Mouse (Mus musculus) limb, embryonic 11.5 days (tissue): ENCODE results near the gene Agtr1b. TPM values are rescaled to one million over a fixed set of nuclear protein-coding genes. Genes with fewer than 3 reads are reported as not detected.

Source experiments
- ATAC-seq: fragments of 200-750 bp; cut with Nextera tagmentation; 2 replicates; pipeline ENCODE4 v1.8.0; 2017; ENCODE audit warnings: low read depth; ENCODE audit not compliant: insufficient number of reproducible peaks, low FRiP score, low TSS enrichment
- DNase-seq: peaks from one replicate; pipeline ENCODE4 v3.0.0-alpha.2; 2015; ENCODE audit warnings: low spot score
- H3K27ac ChIP-seq: fragments of 300-500 bp; sonication (generic); replicated peaks from 2 replicates; pipeline ENCODE4 v1.5.1; 2014; ENCODE audit warnings: low read depth, mild to moderate bottlenecking, low read length
- H3K27me3 ChIP-seq: fragments of 300-500 bp; sonication (generic); 2 replicates; pipeline ENCODE4 v1.6.1; 2014; ENCODE audit warnings: mild to moderate bottlenecking, low read length, mixed read lengths; ENCODE audit not compliant: control insufficient read depth, insufficient read depth
- H3K36me3 ChIP-seq: fragments of 300-500 bp; sonication (generic); 2 replicates; pipeline ENCODE4 v1.6.1; 2014; ENCODE audit warnings: mild to moderate bottlenecking, low read length, moderate library complexity, mixed read lengths; ENCODE audit not compliant: control insufficient read depth, insufficient read depth
- H3K4me1 ChIP-seq: fragments of 300-500 bp; sonication (generic); 2 replicates; pipeline ENCODE4 v1.6.1; 2014; ENCODE audit warnings: low read length, mixed read lengths; ENCODE audit not compliant: control insufficient read depth, insufficient read depth
- H3K4me2 ChIP-seq: fragments of 300-500 bp; sonication (generic); 2 replicates; pipeline ENCODE4 v1.6.1; 2014; ENCODE audit warnings: low read depth, mild to moderate bottlenecking, moderate library complexity; ENCODE audit not compliant: severe bottlenecking
- H3K4me3 ChIP-seq: fragments of 300-500 bp; sonication (generic); 2 replicates; pipeline ENCODE4 v1.5.1; 2014; ENCODE audit warnings: low read depth, low read length
- H3K9ac ChIP-seq: fragments of 300-500 bp; sonication (generic); 2 replicates; pipeline ENCODE4 v1.6.1; 2014; ENCODE audit warnings: mild to moderate bottlenecking, low read length
- H3K9me3 ChIP-seq: fragments of 300-500 bp; sonication (generic); 2 replicates; pipeline ENCODE4 v1.6.1; 2016; ENCODE audit warnings: low read length; ENCODE audit not compliant: control insufficient read depth
- WGBS: fragments of 180-500 bp; shearing (Covaris S2); extraction: QIAGEN DNeasy Blood & Tissue Kit; methylation state at CpG from one replicate; pipeline ENCODE4 v1.1.7; 2014; 5-methylcytosine and 5-hydroxymethylcytosine counted together
- polyA plus RNA-seq: library from polyadenylated mRNA; unstranded; fragments of >200 nt; fragmentation: Nextera tagmentation; extraction: Ambion mirVana; gene quantifications from 2 replicates; pipeline ENCODE4 v1.2.1, GENCODE M21; 2014

Agtr1b gene
- 0.09 TPM in 1 of 2 replicates, not detected in the other for polyA plus RNA-seq

DNA sequence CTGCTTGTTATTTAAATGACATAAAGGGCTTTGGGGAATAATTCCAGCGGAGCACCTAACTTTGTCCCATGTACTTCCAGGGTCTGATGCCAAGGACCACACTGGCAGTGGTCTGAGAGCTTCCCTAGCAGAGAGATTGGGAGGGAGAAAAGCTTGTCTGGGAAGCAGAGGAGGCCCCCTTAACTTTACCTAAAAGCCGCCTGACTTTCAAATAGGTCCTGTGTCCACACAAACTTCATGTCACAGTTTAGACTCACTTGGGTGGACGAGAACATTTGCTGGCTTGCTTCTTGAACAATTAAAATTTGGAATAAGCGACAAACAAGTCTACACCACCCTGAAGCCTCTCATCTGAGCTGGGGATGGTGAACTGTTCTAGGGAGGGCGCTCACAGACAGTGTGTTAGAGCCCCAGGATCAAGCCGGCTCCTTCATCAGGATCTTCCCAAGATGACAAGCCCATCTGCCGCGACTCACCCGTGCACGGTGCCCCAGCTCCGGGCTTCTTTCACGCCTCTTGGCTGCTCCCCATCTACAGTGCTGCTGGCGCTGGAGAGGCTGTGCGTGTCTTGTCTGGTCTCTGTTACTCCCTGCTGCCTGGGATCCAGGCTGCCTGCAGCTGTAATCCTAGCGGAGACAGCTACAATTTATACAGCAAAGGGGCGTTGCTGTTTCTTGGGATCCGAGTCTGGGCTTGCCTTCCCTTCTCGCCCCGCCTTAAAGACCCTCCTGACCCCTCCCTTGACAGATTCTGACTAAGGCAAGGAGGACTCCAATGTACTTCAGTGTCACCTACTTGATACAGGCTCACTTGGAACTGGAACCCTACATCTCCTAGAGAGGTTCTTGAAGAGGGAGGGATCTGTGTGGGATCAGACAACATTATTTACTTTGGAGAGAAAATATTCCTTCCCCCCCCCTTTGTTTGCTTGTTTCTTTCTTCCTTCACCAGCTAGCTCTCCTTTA, at the start of gene Agtr1b:
Agtr1b (minus strand) TSS at position 620 of the 965 bp plus-strand sequence.
- WGBS, result 9% methylated on average over 19 of the region's 19 CpGs
- H3K4me1 ChIP-seq, result no peaks in the 10 kb centered on the region
- H3K4me2 ChIP-seq, result peak within 1 kb of the TSS; percentile 36
- no peak within 1 kb of the TSS for H3K9ac ChIP-seq
- peak; percentile 83 for ATAC-seq
- H3K27me3 ChIP-seq, result no peaks in the 10 kb centered on the region
- H3K36me3 ChIP-seq, result no peaks in the 10 kb centered on the region
- no peak within 1 kb of the TSS for H3K4me3 ChIP-seq
- peak; percentile 31 for DNase-seq
- H3K27ac ChIP-seq, result no peak within 1 kb of the TSS
- no peaks in the 10 kb centered on the region for H3K9me3 ChIP-seq

DNA sequence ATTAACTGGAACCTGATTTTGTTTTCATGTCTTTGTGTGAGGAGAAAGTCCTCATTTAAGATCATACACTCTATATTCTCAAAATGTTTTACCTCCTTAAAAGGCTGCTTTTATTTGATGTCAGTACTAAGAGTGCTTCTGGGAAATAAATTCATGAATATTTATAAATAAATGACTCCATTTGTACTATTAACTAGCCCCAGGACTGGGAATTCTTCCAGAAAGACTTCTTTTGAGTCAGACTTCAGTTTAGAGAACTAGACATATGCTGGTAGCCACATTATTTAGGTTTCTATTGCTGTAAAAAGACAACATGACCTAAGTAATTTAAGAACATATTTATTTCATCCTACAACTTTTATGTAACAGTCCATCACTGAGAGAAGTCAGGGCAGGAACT, 13.4 kb downstream of the Agtr1b start:
- no peaks in the 10 kb centered on the region for H3K27me3 ChIP-seq
- no peak overlapping the region for H3K9ac ChIP-seq
- H3K9me3 ChIP-seq, result no peaks in the 10 kb centered on the region
- no peaks in the 10 kb centered on the region for H3K4me1 ChIP-seq
- H3K36me3 ChIP-seq, result no peaks in the 10 kb centered on the region
- no peak overlapping the region for H3K4me2 ChIP-seq
- no peak overlapping the region for H3K27ac ChIP-seq
- ATAC-seq (no peak), DNase-seq (no peak)
- H3K4me3 ChIP-seq, result no peak overlapping the region

DNA sequence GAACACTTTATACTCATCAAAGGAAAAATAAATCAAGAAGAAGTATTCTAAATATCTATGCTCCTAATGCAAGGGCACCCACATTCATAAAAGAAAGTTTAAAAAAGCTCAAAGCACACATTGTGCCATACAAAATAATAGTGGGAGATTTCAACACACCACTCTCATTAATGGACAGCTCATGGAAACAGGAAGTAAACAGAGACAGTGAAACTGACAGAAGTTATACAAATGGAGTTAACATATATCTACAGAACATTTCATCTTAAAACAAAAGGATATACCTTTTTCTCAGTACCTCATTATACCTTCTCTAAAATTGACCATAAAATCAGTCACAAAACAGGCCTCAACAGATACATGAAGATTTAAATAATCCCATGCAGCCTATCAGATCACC, 18.8 kb downstream of the Agtr1b start:
- Histone ChIP-seq H3K4me3 (no peak overlapping the region), H3K9me3 (no peaks in the 10 kb centered on the region), H3K4me2 (no peak overlapping the region), H3K4me1 (no peaks in the 10 kb centered on the region), H3K9ac (no peak overlapping the region), H3K27ac (no peak overlapping the region), H3K27me3 (no peaks in the 10 kb centered on the region), H3K36me3 (no peaks in the 10 kb centered on the region)
- ATAC-seq (no peak), DNase-seq (no peak)

DNA sequence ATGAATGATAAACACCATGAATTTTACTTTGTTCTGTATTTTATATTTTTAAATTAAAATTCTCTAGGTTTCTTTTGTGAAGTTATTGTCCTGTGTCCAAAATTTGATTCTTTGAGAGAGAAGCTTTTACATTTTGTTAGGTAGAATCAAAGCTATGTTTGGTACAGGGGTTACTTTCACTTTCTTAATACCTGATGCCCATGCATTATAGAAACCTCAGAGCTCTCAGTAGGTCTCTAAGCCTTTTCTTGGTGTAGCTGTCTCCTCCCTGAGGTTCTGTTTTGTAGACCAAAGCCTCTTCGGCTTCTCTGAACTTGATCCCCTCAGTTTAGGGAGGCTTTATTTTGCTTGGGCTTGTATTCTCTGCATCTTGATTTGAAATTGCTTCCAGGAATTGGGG, 26.6 kb downstream of the Agtr1b start:
- ATAC-seq, result no peak
- H3K4me1 ChIP-seq, result no peaks in the 10 kb centered on the region
- no peaks in the 10 kb centered on the region for H3K27me3 ChIP-seq
- WGBS, result 83% methylated on average over 1 of the region's 1 CpGs
- no peaks in the 10 kb centered on the region for H3K36me3 ChIP-seq
- no peak overlapping the region for H3K4me2 ChIP-seq
- H3K9me3 ChIP-seq, result no peaks in the 10 kb centered on the region
- no peak for DNase-seq
- no peak overlapping the region for H3K9ac ChIP-seq
- H3K4me3 ChIP-seq, result no peak overlapping the region
- H3K27ac ChIP-seq, result no peak overlapping the region

DNA sequence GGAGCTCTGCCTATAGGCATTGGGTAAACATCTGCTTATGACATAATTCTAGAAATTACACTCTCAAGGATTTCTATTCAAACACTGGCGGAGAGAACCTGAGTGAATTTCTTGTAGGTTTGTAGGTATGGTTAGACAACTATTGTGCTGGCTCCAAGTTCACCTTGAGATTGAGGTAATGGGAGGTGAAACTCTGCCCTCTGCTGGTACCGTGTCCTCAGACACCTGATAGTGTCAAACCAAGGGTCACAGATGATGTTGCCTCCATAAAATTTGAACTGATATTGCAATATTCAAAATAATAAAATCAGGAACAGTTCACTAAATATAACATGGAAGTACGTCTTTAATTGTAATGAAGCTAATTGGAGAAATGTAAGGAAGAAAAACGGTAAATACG, 32.3 kb downstream of the Agtr1b start:
- 61% methylated on average over 5 of the region's 5 CpGs for WGBS
- H3K4me2 ChIP-seq, result no peak overlapping the region
- H3K9ac ChIP-seq, result no peak overlapping the region
- no peaks in the 10 kb centered on the region for H3K27me3 ChIP-seq
- no peak overlapping the region for H3K4me3 ChIP-seq
- ATAC-seq, result no peak
- peak; percentile 22 for DNase-seq
- H3K36me3 ChIP-seq, result no peaks in the 10 kb centered on the region
- no peaks in the 10 kb centered on the region for H3K4me1 ChIP-seq
- H3K9me3 ChIP-seq, result no peaks in the 10 kb centered on the region
- no peak overlapping the region for H3K27ac ChIP-seq

DNA sequence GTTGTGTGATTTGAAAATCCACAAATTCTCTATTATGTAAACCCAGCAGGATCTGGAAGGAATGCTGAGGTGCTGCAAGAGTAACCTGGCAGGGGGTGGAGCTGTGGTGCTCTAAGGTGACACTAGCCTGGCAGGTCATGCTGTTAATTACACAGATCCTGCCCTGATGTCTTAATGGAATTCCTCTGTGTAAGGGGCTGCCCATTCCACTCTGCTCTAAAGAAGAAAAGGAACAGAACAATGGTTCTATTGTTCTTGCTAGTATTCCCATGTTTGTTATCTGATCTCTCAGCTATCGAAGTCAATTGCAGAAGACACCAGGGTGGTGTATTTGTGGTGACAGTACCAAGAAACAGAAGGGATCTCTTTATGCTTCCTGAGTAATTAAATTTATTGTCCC, 49.7 kb downstream of the Agtr1b start:
- ATAC-seq, result no peak
- WGBS, result 72% methylated on average over 1 of the region's 1 CpGs
- no peak overlapping the region for H3K4me3 ChIP-seq
- no peak overlapping the region for H3K9ac ChIP-seq
- no peak for DNase-seq
- H3K4me1 ChIP-seq, result no peaks in the 10 kb centered on the region
- H3K36me3 ChIP-seq, result no peaks in the 10 kb centered on the region
- H3K4me2 ChIP-seq, result no peak overlapping the region
- no peaks in the 10 kb centered on the region for H3K27me3 ChIP-seq
- no peaks in the 10 kb centered on the region for H3K9me3 ChIP-seq
- no peak overlapping the region for H3K27ac ChIP-seq

DNA sequence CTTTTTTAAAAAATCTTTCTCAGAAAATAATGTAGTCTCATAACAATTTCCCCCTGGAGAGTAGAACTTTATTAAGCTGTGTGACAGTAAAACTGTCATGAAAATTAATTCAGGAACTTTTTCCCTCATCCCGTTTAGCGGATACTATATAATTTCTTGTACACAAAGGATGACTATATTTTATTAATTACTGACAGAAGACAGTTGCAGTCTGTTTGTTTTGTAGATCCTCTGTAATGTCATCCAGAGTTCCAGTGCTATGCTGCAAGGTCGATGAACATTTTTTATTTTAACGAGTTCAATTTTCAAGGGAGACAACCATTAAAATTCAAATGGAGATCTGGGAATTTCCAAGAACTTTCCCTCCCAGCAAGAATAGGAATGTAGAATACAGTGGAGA, 57.8 kb downstream of the Agtr1b start:
- no peak for ATAC-seq
- WGBS, result 91% methylated on average over 4 of the region's 4 CpGs

DNA sequence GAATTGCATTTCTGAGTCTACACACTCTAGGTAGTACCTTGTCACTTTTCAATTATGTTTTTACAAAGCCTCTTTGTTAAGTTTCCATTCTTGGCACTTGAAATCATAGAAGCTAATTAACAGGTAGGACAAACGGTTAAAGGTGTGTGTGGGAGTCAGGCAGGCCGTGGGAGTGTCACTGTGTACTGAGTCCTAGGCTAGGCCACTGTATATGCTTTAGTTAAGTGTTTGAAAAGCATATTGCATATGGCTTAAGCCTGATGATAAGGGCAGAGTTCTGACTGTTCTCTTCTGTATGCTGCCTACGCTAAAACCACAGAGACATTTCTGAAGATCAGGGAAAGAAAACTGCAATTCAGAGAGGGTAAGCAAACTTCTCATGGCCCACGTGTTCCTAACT, 59.7 kb downstream of the Agtr1b start:
- H3K9ac ChIP-seq, result no peak overlapping the region
- ATAC-seq, result no peak
- H3K36me3 ChIP-seq, result no peaks in the 10 kb centered on the region
- no peaks in the 10 kb centered on the region for H3K4me1 ChIP-seq
- H3K9me3 ChIP-seq, result no peaks in the 10 kb centered on the region
- H3K27ac ChIP-seq, result no peak overlapping the region
- WGBS, result 83% methylated on average over 4 of the region's 4 CpGs
- H3K4me3 ChIP-seq, result no peak overlapping the region
- H3K4me2 ChIP-seq, result no peak overlapping the region
- no peaks in the 10 kb centered on the region for H3K27me3 ChIP-seq
- no peak for DNase-seq

More for the DNA sequence above, 57.8 kb downstream of the Agtr1b start:
- no peak overlapping the region for H3K9ac ChIP-seq
- no peak overlapping the region for H3K4me2 ChIP-seq
- H3K4me1 ChIP-seq, result no peaks in the 10 kb centered on the region
- H3K9me3 ChIP-seq, result no peaks in the 10 kb centered on the region
- H3K4me3 ChIP-seq, result no peak overlapping the region
- no peaks in the 10 kb centered on the region for H3K36me3 ChIP-seq
- H3K27me3 ChIP-seq, result no peaks in the 10 kb centered on the region
- DNase-seq, result no peak
- H3K27ac ChIP-seq, result no peak overlapping the region
